Mouse (Mus musculus): ENCODE data around the gene Slc16a8.

DNA sequence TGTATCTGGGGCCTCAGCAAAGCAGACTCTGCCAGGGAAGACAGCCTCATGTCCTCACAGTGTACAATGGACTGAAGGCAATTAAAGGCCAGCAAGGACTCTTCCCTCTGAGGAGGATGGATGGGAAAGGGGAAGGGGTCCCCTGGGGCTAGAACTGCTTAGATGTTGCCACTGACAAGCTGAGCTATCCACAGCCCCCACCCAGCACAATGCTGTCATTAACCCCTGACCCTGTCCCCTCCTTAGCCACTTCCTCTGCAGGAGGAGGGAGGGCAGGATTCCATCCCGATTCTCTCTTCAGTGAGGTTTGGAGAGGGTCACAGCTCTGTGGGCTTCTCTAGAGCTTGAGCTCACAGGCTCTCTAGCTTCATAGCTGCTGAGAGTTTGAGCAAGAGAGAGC is 35.0 kb downstream of the Slc16a8 start:
- TF ChIP-seq EP300 (IDR thresholded peaks at IDR 0.05; ENCODE audit: low read depth), result no peak
- no peak for TF ChIP-seq CTCF (IDR thresholded peaks at IDR 0.05; ENCODE audit: low read depth)

Data from heart, postnatal 0 days (tissue).